Mouse (Mus musculus): ENCODE data around the gene Psmb2.

DNA sequence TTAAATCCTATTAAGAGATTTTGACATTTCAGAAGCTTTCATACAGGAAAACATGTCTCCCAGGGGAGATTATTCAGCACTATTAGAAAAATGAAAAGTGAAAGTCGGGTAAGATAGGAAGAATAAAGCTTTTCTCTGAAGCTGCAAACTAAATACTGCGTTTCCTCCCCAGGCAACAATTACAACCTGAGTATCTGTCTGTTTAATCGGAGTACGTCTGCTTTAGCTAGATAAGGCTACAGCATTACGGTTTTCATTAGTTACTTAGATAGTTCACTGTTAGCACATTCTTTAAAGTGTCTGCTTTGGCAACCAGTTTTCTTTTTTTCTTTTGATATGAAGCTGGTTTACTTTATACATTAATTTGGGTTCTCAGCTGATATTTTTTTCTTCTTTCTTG lies 4.9 kb downstream of the Psmb2 start:
- TF ChIP-seq SMC3 (IDR thresholded peaks at IDR 0.05; ENCODE audit: low read depth, low read length), result no peak
- no peak for TF ChIP-seq CTCF (IDR thresholded peaks at IDR 0.05 in 2 of 3, conservative IDR thresholded peaks at IDR 0.05 in 1 of 3; ENCODE audit: control insufficient read depth in 1 of 3, insufficient read depth in 1 of 3, low read depth in 2 of 3, low read length in 3 of 3, poor library complexity in 1 of 3, severe bottlenecking in 1 of 3)
- TF ChIP-seq E2F4 (IDR thresholded peaks at IDR 0.05; ENCODE audit: borderline replicate concordance, low read depth, low read length), result no peak
- no peak; the same call in 1 of the 2 replicates for TF ChIP-seq MAX (IDR thresholded peaks at IDR 0.05; ENCODE audit: low read length)
- peak; percentile 68 for TF ChIP-seq ZNF384 (IDR thresholded peaks at IDR 0.05; ENCODE audit: low read depth, low read length)
- no peak for TF ChIP-seq USF1 (IDR thresholded peaks at IDR 0.05; ENCODE audit: low read depth, low read length)
- no peak for TF ChIP-seq POLR2A (IDR thresholded peaks at IDR 0.05; ENCODE audit: control insufficient read depth in 1 of 2, insufficient read depth in 1 of 2, low read depth in 1 of 2, low read length in 2 of 2, poor library complexity in 1 of 2)

Measured in MEL (cell line).